Mouse (Mus musculus): ENCODE measurements around the gene Ntrk2. TPM values are rescaled to one million over a fixed set of nuclear protein-coding genes. Genes with fewer than 3 reads are reported as not detected.

Ntrk2 gene
- polyA plus RNA-seq, 1 experiment from 2014 or later: 1.7 TPM

- no peak overlapping the region for H3K27ac ChIP-seq
- H3K27me3 ChIP-seq (replicated peaks): no peaks in the 10 kb centered on the region
- no peaks in the 10 kb centered on the region for H3K9me3 ChIP-seq
- ATAC-seq: no peak
- no peaks in the 10 kb centered on the region for H3K36me3 ChIP-seq
- no peak overlapping the region for H3K4me2 ChIP-seq (replicated peaks)
- no peak overlapping the region for H3K9ac ChIP-seq
- H3K4me3 ChIP-seq (replicated peaks): no peak overlapping the region
- WGBS: 62% methylated on average over 6 of the region's 6 CpGs
- no peaks in the 10 kb centered on the region for H3K4me1 ChIP-seq (replicated peaks)
These were observed 107.9 kb downstream of the Ntrk2 start for GRCm38 (mm10) chr13:58914061-58914814.

GRCm38 (mm10) chr13:58916348-58916747 lies 110.0 kb downstream of the Ntrk2 start:
- no peak for ATAC-seq
- H3K4me2 ChIP-seq (replicated peaks): no peak overlapping the region
- H3K9ac ChIP-seq: no peak overlapping the region
- 95% methylated on average over 2 of the region's 2 CpGs for WGBS
- H3K27me3 ChIP-seq (replicated peaks): no peaks in the 10 kb centered on the region
- no peaks in the 10 kb centered on the region for H3K4me1 ChIP-seq (replicated peaks)
- H3K9me3 ChIP-seq: no peaks in the 10 kb centered on the region
- H3K27ac ChIP-seq: no peak overlapping the region
- no peaks in the 10 kb centered on the region for H3K36me3 ChIP-seq
- H3K4me3 ChIP-seq (replicated peaks): no peak overlapping the region

GRCm38 (mm10) chr13:58920241-58920640 lies 113.9 kb downstream of the Ntrk2 start:
- no peaks in the 10 kb centered on the region for H3K27me3 ChIP-seq (replicated peaks)
- ATAC-seq: no peak
- no peak overlapping the region for H3K9ac ChIP-seq
- H3K4me3 ChIP-seq (replicated peaks): no peak overlapping the region
- no peaks in the 10 kb centered on the region for H3K36me3 ChIP-seq
- H3K9me3 ChIP-seq: no peaks in the 10 kb centered on the region
- no peak overlapping the region for H3K27ac ChIP-seq
- H3K4me1 ChIP-seq (replicated peaks): no peaks in the 10 kb centered on the region
- no peak overlapping the region for H3K4me2 ChIP-seq (replicated peaks)
- 91% methylated on average over 7 of the region's 7 CpGs for WGBS

- Histone ChIP-seq H3K27ac (no peak overlapping the region), H3K4me1 (replicated peaks) (no peaks in the 10 kb centered on the region), H3K9ac (no peak overlapping the region), H3K36me3 (no peaks in the 10 kb centered on the region), H3K4me3 (replicated peaks) (no peak overlapping the region), H3K9me3 (no peaks in the 10 kb centered on the region), H3K27me3 (replicated peaks) (no peaks in the 10 kb centered on the region), H3K4me2 (replicated peaks) (no peak overlapping the region)
- WGBS: 85% methylated on average over 3 of the region's 3 CpGs
- ATAC-seq: no peak
These were observed 114.9 kb downstream of the Ntrk2 start for GRCm38 (mm10) chr13:58921255-58921654.

- H3K4me3 ChIP-seq (replicated peaks): no peak overlapping the region
- no peaks in the 10 kb centered on the region for H3K9me3 ChIP-seq
- WGBS: 83% methylated on average over 10 of the region's 10 CpGs
- no peaks in the 10 kb centered on the region for H3K36me3 ChIP-seq
- H3K27me3 ChIP-seq (replicated peaks): no peaks in the 10 kb centered on the region
- H3K27ac ChIP-seq: no peak overlapping the region
- no peak for ATAC-seq
- no peaks in the 10 kb centered on the region for H3K4me1 ChIP-seq (replicated peaks)
- H3K4me2 ChIP-seq (replicated peaks): no peak overlapping the region
- H3K9ac ChIP-seq: no peak overlapping the region
These were observed 115.3 kb downstream of the Ntrk2 start for GRCm38 (mm10) chr13:58921705-58922104.

- ATAC-seq: no peak
- no peaks in the 10 kb centered on the region for H3K4me1 ChIP-seq (replicated peaks)
- 88% methylated on average over 15 of the region's 15 CpGs for WGBS
- no peak overlapping the region for H3K4me3 ChIP-seq (replicated peaks)
- H3K36me3 ChIP-seq: no peaks in the 10 kb centered on the region
- H3K9ac ChIP-seq: no peak overlapping the region
- no peaks in the 10 kb centered on the region for H3K27me3 ChIP-seq (replicated peaks)
- H3K9me3 ChIP-seq: no peaks in the 10 kb centered on the region
- H3K4me2 ChIP-seq (replicated peaks): no peak overlapping the region
- no peak overlapping the region for H3K27ac ChIP-seq
These were observed 115.8 kb downstream of the Ntrk2 start for GRCm38 (mm10) chr13:58922174-58922573.

- Histone ChIP-seq H3K9me3 (no peaks in the 10 kb centered on the region), H3K27ac (no peak overlapping the region), H3K9ac (no peak overlapping the region), H3K36me3 (no peaks in the 10 kb centered on the region), H3K4me1 (replicated peaks) (no peaks in the 10 kb centered on the region), H3K27me3 (replicated peaks) (no peaks in the 10 kb centered on the region), H3K4me2 (replicated peaks) (no peak overlapping the region), H3K4me3 (replicated peaks) (no peak overlapping the region)
- WGBS: 76% methylated on average over 7 of the region's 7 CpGs
- ATAC-seq: no peak
These were observed 117.1 kb downstream of the Ntrk2 start for GRCm38 (mm10) chr13:58923496-58923895.

- no peaks in the 10 kb centered on the region for H3K36me3 ChIP-seq
- no peaks in the 10 kb centered on the region for H3K9me3 ChIP-seq
- H3K4me2 ChIP-seq (replicated peaks): no peak overlapping the region
- H3K27me3 ChIP-seq (replicated peaks): no peaks in the 10 kb centered on the region
- WGBS: 72% methylated on average over 3 of the region's 3 CpGs
- no peaks in the 10 kb centered on the region for H3K4me1 ChIP-seq (replicated peaks)
- no peak overlapping the region for H3K4me3 ChIP-seq (replicated peaks)
- no peak overlapping the region for H3K27ac ChIP-seq
- ATAC-seq: no peak
- H3K9ac ChIP-seq: no peak overlapping the region
These were observed 118.1 kb downstream of the Ntrk2 start for GRCm38 (mm10) chr13:58924486-58924885.

GRCm38 (mm10) chr13:58927186-58927585 lies 120.8 kb downstream of the Ntrk2 start:
- no peaks in the 10 kb centered on the region for H3K4me1 ChIP-seq (replicated peaks)
- 98% methylated on average over 3 of the region's 3 CpGs for WGBS
- no peaks in the 10 kb centered on the region for H3K9me3 ChIP-seq
- ATAC-seq: no peak
- no peaks in the 10 kb centered on the region for H3K36me3 ChIP-seq
- no peak overlapping the region for H3K4me3 ChIP-seq (replicated peaks)
- no peak overlapping the region for H3K9ac ChIP-seq
- H3K4me2 ChIP-seq (replicated peaks): no peak overlapping the region
- H3K27ac ChIP-seq: no peak overlapping the region
- H3K27me3 ChIP-seq (replicated peaks): no peaks in the 10 kb centered on the region

- Histone ChIP-seq H3K4me2 (replicated peaks) (no peak overlapping the region), H3K4me3 (replicated peaks) (no peak overlapping the region), H3K27me3 (replicated peaks) (no peaks in the 10 kb centered on the region), H3K36me3 (no peaks in the 10 kb centered on the region), H3K27ac (no peak overlapping the region), H3K9ac (no peak overlapping the region), H3K9me3 (no peaks in the 10 kb centered on the region), H3K4me1 (replicated peaks) (no peaks in the 10 kb centered on the region)
- no peak for ATAC-seq
- WGBS: 66% methylated on average over 16 of the region's 16 CpGs
These were observed 121.4 kb downstream of the Ntrk2 start for GRCm38 (mm10) chr13:58927656-58928226.

- Histone ChIP-seq H3K9ac (no peak overlapping the region), H3K4me1 (replicated peaks) (no peaks in the 10 kb centered on the region), H3K9me3 (no peaks in the 10 kb centered on the region), H3K27ac (no peak overlapping the region), H3K4me2 (replicated peaks) (no peak overlapping the region), H3K27me3 (replicated peaks) (no peaks in the 10 kb centered on the region), H3K4me3 (replicated peaks) (no peak overlapping the region), H3K36me3 (no peaks in the 10 kb centered on the region)
- ATAC-seq: no peak
- WGBS: 85% methylated on average over 15 of the region's 15 CpGs
These were observed 122.5 kb downstream of the Ntrk2 start for GRCm38 (mm10) chr13:58928668-58929436.

- no peak for ATAC-seq
- Histone ChIP-seq H3K4me1 (replicated peaks) (no peaks in the 10 kb centered on the region), H3K4me3 (replicated peaks) (no peak overlapping the region), H3K9me3 (no peaks in the 10 kb centered on the region), H3K27me3 (replicated peaks) (no peaks in the 10 kb centered on the region), H3K36me3 (no peaks in the 10 kb centered on the region), H3K27ac (no peak overlapping the region), H3K4me2 (replicated peaks) (no peak overlapping the region), H3K9ac (no peak overlapping the region)
- WGBS: 76% methylated on average over 1 of the region's 1 CpGs
These were observed 123.8 kb downstream of the Ntrk2 start for GRCm38 (mm10) chr13:58930161-58930560.
